2 mouse cellular contexts compared by ENCODE assay signal in the genomic region with DNA sequence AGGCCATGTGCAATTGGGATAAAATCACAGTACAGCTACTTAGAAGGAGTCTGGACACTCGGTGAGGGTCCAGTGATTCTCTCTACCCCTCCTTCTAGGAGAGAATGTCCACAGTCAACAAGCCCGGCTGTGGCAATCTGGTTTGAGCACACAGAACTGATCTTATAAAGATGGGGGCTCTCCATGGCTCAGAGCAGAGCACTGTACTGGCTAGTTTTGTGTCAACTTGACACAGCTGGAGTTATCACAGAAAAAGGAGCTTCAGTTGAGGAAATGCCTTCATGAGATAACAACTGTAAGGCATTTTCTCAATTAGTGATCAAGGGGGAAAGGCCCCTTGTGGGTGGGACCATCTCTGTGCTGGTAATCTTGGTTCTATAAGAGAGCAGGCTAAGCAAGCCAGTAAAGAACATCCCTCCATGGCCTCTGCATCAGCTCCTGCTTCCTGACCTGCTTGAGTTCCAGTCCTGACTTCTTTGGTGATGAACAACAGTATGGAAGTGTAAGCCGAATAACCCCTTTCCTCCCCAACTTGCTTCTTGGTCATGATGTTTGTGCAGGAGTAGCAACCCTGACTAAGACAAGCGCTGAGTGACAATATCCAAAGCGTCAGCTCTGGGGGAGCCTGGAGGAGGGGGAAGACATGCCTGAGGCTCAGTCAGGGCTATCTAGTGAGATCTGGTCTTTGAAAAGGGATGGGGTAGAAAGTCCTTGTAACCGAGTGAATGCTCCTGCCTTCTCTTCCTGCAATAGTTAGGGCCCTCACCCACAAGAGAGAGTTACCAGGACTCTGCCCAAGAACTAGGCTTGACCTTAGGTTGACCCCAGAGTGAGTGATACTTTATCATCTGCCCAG. TPM values are rescaled to one million over a fixed set of nuclear protein-coding genes. Genes with fewer than 3 reads are reported as not detected.
"Had no signal": no experiment of that assay in that cellular context is flagged by ENCODE, and none has a peak within 500 bp of the region (broad histone marks: within the 10 kb centered on the region; RNA-seq: fewer than 3 reads in every experiment).

No protein-coding gene starts in this region.

RNA-seq across cellular contexts. Expression of gene C1rl, which starts 20.9 kb away (rescaled TPM):
- total RNA-seq: midbrain, postnatal 0 days had no signal

RNA-seq across cellular contexts. Expression of gene C1ra, which starts 40.2 kb away (rescaled TPM):
- polyA plus RNA-seq: midbrain, embryonic 11.5 days had no signal
